ENCODE assay signal across 23 mouse cellular contexts in the genomic region with DNA sequence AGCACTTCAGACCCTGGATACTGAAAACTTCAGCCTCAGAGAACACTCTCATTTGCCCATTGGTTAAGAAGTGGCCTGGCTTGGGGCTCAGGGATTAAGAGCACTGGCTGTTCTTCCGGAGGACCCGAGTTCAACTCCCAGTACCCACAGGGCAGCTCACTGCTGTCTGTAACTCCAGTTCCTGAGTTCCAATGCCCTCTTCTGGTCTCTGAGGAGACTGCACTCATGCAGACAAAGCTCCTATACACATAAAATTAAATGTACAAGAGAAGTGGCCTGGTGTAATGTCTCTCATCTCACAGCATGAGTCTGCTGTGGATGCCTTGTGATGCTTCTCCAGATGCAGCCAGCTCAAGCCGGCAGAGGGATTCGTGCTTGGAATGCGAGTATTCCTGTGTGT. TPM values are rescaled to one million over a fixed set of nuclear protein-coding genes. Genes with fewer than 3 reads are reported as not detected.
DNase-seq lines count a peak whose midpoint lies in the region; ATAC-seq and TF ChIP-seq lines count a peak whose summit lies in the region.
"Had no signal": no experiment of that assay in that cellular context is flagged by ENCODE, and none has a peak within 500 bp of the region (broad histone marks: within the 10 kb centered on the region; RNA-seq: fewer than 3 reads in every experiment).

No protein-coding gene starts in this region.

- 80% methylated on average over 5 of the region's 5 CpGs for WGBS in hindbrain, postnatal 0 days
- 88% methylated on average over 5 of the region's 5 CpGs for WGBS in hindbrain, embryonic 10.5 days
- 89% methylated on average over 5 of the region's 5 CpGs for WGBS in midbrain, postnatal 0 days
- 84% methylated on average over 5 of the region's 5 CpGs for WGBS in midbrain, embryonic 11.5 days

- no peak overlapping the region for H3K4me2 ChIP-seq in hindbrain, postnatal 0 days (ENCODE audit: low read depth, low read length)
- H3K4me2 ChIP-seq in midbrain, postnatal 0 days (ENCODE audit: low read depth, low read length, poor library complexity, severe bottlenecking): no peak overlapping the region
- H3K4me2 ChIP-seq in midbrain, embryonic 11.5 days: no peak overlapping the region
- H3K4me2 ChIP-seq: embryonic facial prominence, embryonic 15.5 days; forebrain, embryonic 13.5 days; heart, embryonic 11.5 days; limb, embryonic 12.5 days had no signal

- DNase-seq in hindbrain, postnatal 0 days (ENCODE audit: low spot score): no peak
- DNase-seq in hindbrain, embryonic 10.5 days (ENCODE audit: low spot score): no peak
- no peak for DNase-seq in midbrain, postnatal 0 days (ENCODE audit: low spot score)
- no peak for DNase-seq in midbrain, embryonic 11.5 days (ENCODE audit: low spot score, missing footprints)
- peak; percentile 57 for DNase-seq in ES-CJ7 (ENCODE audit: low read depth, low spot score)
- DNase-seq in induced T-regulatory cell, adult 2 months (ENCODE audit: low read depth): peak; percentile 28
- DNase-seq: adrenal gland, postnatal 36 days; heart, postnatal 4 days; kidney, postnatal 36 days; layer of hippocampus, postnatal 36 days; lung, adult 2 months; right cerebral cortex, postnatal 14 days had no signal

- peak; percentile 31; the same call in 1 of the 2 replicates for TF ChIP-seq CTCF in hindbrain, postnatal 0 days (IDR thresholded peaks at IDR 0.05; ENCODE audit: low read depth)
- TF ChIP-seq CTCF in midbrain, postnatal 0 days (IDR thresholded peaks at IDR 0.05): peak; percentile 48

- peaks cover 13% of the 10 kb centered on the region; the same call in 1 of the 2 replicates for H3K36me3 ChIP-seq in hindbrain, postnatal 0 days (ENCODE audit: insufficient read depth, low read length)
- peaks cover 29% of the 10 kb centered on the region for H3K36me3 ChIP-seq in hindbrain, embryonic 10.5 days
- H3K36me3 ChIP-seq in midbrain, postnatal 0 days (ENCODE audit: insufficient read depth, low read length): peaks cover 33% of the 10 kb centered on the region
- peaks cover 5% of the 10 kb centered on the region; the same call in 1 of the 2 replicates for H3K36me3 ChIP-seq in midbrain, embryonic 11.5 days (ENCODE audit: control insufficient read depth, insufficient read depth, low read length)

- H3K9me3 ChIP-seq in hindbrain, postnatal 0 days (ENCODE audit: low read length): no peaks in the 10 kb centered on the region
- no peaks in the 10 kb centered on the region for H3K9me3 ChIP-seq in hindbrain, embryonic 10.5 days
- H3K9me3 ChIP-seq in midbrain, postnatal 0 days (ENCODE audit: low read length): no peaks in the 10 kb centered on the region
- H3K9me3 ChIP-seq in midbrain, embryonic 11.5 days (ENCODE audit: control insufficient read depth, low read length): no peaks in the 10 kb centered on the region
- H3K9me3 ChIP-seq: embryonic facial prominence, embryonic 15.5 days; forebrain, embryonic 13.5 days; limb, embryonic 12.5 days; megakaryocyte, embryonic 14.5 days had no signal

- no peaks in the 10 kb centered on the region for H3K27me3 ChIP-seq in hindbrain, postnatal 0 days (ENCODE audit: insufficient read depth, low read length)
- H3K27me3 ChIP-seq in hindbrain, embryonic 10.5 days (ENCODE audit: insufficient read depth, poor library complexity, severe bottlenecking): peaks cover 21% of the 10 kb centered on the region
- peaks cover 1% of the 10 kb centered on the region; the same call in 1 of the 2 replicates for H3K27me3 ChIP-seq in midbrain, postnatal 0 days (ENCODE audit: insufficient read depth, low read length)
- no peaks in the 10 kb centered on the region; the same call in 1 of the 2 replicates for H3K27me3 ChIP-seq in midbrain, embryonic 11.5 days (ENCODE audit: control insufficient read depth, insufficient read depth, low read length)
- H3K27me3 ChIP-seq: CH12.LX had no signal

- no peak overlapping the region for H3K4me3 ChIP-seq in hindbrain, postnatal 0 days (ENCODE audit: low read length)
- H3K4me3 ChIP-seq in hindbrain, embryonic 10.5 days: no peak overlapping the region
- H3K4me3 ChIP-seq in midbrain, postnatal 0 days (ENCODE audit: low read depth, low read length): no peak overlapping the region
- H3K4me3 ChIP-seq in midbrain, embryonic 11.5 days (ENCODE audit: low read depth, low read length): no peak overlapping the region
- H3K4me3 ChIP-seq: embryonic facial prominence, embryonic 15.5 days; forebrain, embryonic 13.5 days; limb, embryonic 12.5 days; megakaryocyte, embryonic 14.5 days had no signal

- H3K27ac ChIP-seq in hindbrain, postnatal 0 days: no peak overlapping the region
- no peak overlapping the region for H3K27ac ChIP-seq in hindbrain, embryonic 10.5 days
- no peak overlapping the region for H3K27ac ChIP-seq in midbrain, postnatal 0 days (ENCODE audit: low read depth, low read length)
- no peak overlapping the region for H3K27ac ChIP-seq in midbrain, embryonic 11.5 days (ENCODE audit: low read depth, low read length)
- H3K27ac ChIP-seq: embryonic facial prominence, embryonic 15.5 days; forebrain, embryonic 13.5 days; limb, embryonic 12.5 days had no signal

- ATAC-seq in hindbrain, postnatal 0 days: no peak
- ATAC-seq in midbrain, postnatal 0 days (ENCODE audit: low FRiP score): no peak
- no peak for ATAC-seq in midbrain, embryonic 11.5 days (ENCODE audit: low FRiP score)
- no peak for ATAC-seq in frontal cortex, adult (ENCODE audit: low TSS enrichment)
- ATAC-seq: forebrain, embryonic 13.5 days had no signal

- no peak overlapping the region for H3K9ac ChIP-seq in hindbrain, postnatal 0 days (replicated peaks; ENCODE audit: low read length)
- H3K9ac ChIP-seq in midbrain, postnatal 0 days (replicated peaks; ENCODE audit: low read length, poor library complexity, severe bottlenecking): no peak overlapping the region
- no peak overlapping the region for H3K9ac ChIP-seq in midbrain, embryonic 11.5 days (ENCODE audit: low read length)
- H3K9ac ChIP-seq: embryonic facial prominence, embryonic 15.5 days; forebrain, embryonic 13.5 days; limb, embryonic 12.5 days had no signal

- H3K4me1 ChIP-seq in hindbrain, postnatal 0 days (ENCODE audit: insufficient read depth, low read length): no peaks in the 10 kb centered on the region
- peaks cover 16% of the 10 kb centered on the region for H3K4me1 ChIP-seq in hindbrain, embryonic 10.5 days (replicated peaks)
- H3K4me1 ChIP-seq in midbrain, postnatal 0 days (ENCODE audit: insufficient read depth, low read length): peaks cover 9% of the 10 kb centered on the region
- no peaks in the 10 kb centered on the region; the same call in 1 of the 2 replicates for H3K4me1 ChIP-seq in midbrain, embryonic 11.5 days (ENCODE audit: control insufficient read depth, insufficient read depth, low read length)

RNA-seq across cellular contexts. Expression of a gene that starts 3.3 kb away (rescaled TPM):
- total RNA-seq in hindbrain, postnatal 0 days (2014; rRNA removed): 3.8 and 6.3 TPM in 2 replicates
- 5.5 and 6.5 TPM in 2 replicates for polyA plus RNA-seq in hindbrain, postnatal 0 days (2015; fragmentation: Nextera tagmentation; extraction: Ambion mirVana)
- polyA plus RNA-seq in hindbrain, embryonic 10.5 days (2016; fragmentation: Nextera tagmentation; extraction: Ambion mirVana): 14.2 and 16.7 TPM in 2 replicates
- total RNA-seq in midbrain, postnatal 0 days (2014; rRNA removed): 5.9 and 8.3 TPM in 2 replicates
- polyA plus RNA-seq in midbrain, postnatal 0 days (2015; fragmentation: Nextera tagmentation; extraction: Ambion mirVana): 5.1 and 5.4 TPM in 2 replicates
- 7.2 and 7.4 TPM in 2 replicates for polyA plus RNA-seq in midbrain, embryonic 11.5 days (2014; fragmentation: Nextera tagmentation; extraction: Ambion mirVana)

RNA-seq across cellular contexts. Expression of a gene that starts 14.8 kb away (rescaled TPM):
- 0.83 and 3.6 TPM in 2 replicates for total RNA-seq in hindbrain, postnatal 0 days (2014; rRNA removed)
- 0.36 and 0.54 TPM in 2 replicates for polyA plus RNA-seq in hindbrain, postnatal 0 days (2015; fragmentation: Nextera tagmentation; extraction: Ambion mirVana)
- 0.81 and 1.9 TPM in 2 replicates for polyA plus RNA-seq in hindbrain, embryonic 10.5 days (2016; fragmentation: Nextera tagmentation; extraction: Ambion mirVana)
- 4.7 TPM in 1 of 2 replicates, not detected in the other for total RNA-seq in midbrain, postnatal 0 days (2014; rRNA removed)
- polyA plus RNA-seq in midbrain, postnatal 0 days (2015; fragmentation: Nextera tagmentation; extraction: Ambion mirVana): 0.11 and 0.12 TPM in 2 replicates
- polyA plus RNA-seq in midbrain, embryonic 11.5 days (2014; fragmentation: Nextera tagmentation; extraction: Ambion mirVana): 0.26 and 0.64 TPM in 2 replicates
- total RNA-seq: adrenal gland, postnatal 36 days; CH12.LX; gastrocnemius, adult 8-10 months; monocyte, adult 5-6 weeks had no signal
- polyA plus RNA-seq: forebrain, embryonic 13.5 days; intestine, embryonic 14.5 days; urinary bladder, adult 2 months had no signal

Comparison
In these comparisons a context has a peak if more than half of its experiments do, and no peak if none do; other contexts are left out.
1. DNase-seq: peak in ES-CJ7 (single experiment) and induced T-regulatory cell, adult 2 months (single experiment); none in hindbrain, postnatal 0 days (single experiment), hindbrain, embryonic 10.5 days (single experiment), midbrain, postnatal 0 days (single experiment) and midbrain, embryonic 11.5 days (single experiment).